Mouse (Mus musculus): ENCODE results near the gene Prmt6. TPM values are rescaled to one million over a fixed set of nuclear protein-coding genes. Genes with fewer than 3 reads are reported as not detected.

Prmt6 gene
- 4.4 and 4.7 TPM in 2 replicates for polyA plus RNA-seq (2012; rRNA removed)

DNA sequence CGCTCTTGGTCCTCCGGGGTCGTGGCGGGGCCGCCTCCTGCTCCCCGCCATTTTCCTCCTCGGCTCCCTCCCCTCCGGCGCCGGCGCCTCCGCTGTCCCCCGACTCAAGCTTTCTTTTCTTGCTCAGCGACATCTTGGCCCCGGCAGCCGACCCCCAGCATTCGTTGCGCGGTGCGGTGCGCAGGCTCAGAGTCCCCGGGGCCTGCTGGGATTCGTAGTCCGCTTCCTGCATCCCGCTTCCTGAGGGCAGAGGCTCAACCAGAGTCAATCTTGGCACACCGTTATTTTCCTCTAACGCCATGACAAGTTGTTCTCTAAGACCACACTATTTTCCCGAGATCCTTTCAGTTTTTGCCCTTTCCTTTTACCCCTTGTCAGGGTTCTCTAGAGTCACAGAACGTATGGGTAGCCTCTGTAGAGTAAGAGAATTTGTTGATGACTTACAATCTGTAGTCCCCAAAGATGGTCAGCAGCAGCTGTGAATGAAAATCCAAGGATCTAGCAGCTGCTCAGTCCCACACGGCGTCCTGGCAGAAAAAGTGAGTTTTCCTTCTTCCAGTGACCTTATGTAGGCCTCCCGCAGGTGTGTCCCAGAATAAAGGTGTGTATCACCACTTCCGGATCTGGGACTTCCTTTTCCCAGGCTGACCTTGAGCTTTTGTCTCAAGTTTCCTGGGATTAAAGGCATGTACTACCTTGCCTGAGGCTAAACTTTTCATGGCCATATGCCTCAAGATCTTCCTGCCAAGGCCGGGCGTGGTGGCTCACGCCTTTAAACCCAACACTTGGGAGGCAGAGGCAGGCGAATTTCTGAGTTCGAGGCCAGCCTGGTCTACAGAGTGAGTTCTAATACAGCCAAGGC lies at the start of gene Prmt6:
Gene Prmt6 (minus strand): TSS at position 160 of the 862 bp plus-strand sequence.

Other genes starting within 250 kb of the Prmt6 start
- gene Ntng1, start 107.0 kb downstream of the Prmt6 start, polyA plus RNA-seq (2012; rRNA removed): 0.01 TPM in 2 replicates

Measured in liver, embryonic 18 days (tissue).